Comparison of ENCODE assay signal across 8 mouse cellular contexts in the genomic region with DNA sequence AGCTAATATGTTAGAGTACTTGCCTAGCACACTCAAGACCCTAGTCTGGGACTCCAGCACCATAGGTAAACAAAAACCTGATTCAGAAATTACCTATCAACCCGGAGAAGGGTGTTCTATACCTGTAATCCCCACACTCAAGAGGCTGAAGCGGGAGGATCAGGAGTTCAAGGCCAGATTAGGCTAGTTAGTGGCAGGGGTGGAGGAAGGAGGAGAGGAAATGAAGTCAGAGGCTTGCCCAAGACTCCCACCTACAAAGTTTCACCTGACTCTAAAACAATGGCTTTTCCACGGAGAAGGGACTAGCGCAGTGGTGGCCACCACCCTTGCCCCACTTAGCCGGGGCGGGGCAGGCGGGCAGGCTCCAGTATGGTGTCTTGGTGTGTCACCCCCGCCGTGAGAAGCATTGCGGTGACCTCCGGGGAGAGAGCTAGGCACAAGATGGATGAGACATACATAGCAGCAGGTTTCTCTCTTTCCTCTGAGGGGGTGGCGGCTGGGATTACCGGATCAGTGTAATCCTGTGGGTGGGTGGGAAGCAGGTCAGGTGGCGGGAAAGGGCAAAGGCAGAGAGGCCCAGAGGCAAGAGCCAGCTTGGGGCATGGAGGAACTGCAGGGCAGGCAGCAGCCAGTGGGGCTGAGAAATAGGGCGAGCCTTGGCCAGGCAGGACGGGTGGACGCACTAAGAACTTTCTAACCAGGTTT. TPM values are rescaled to one million over a fixed set of nuclear protein-coding genes. Genes with fewer than 3 reads are reported as not detected.
DNase-seq lines count a peak whose midpoint lies in the region; ATAC-seq and TF ChIP-seq lines count a peak whose summit lies in the region.

No protein-coding gene starts in this region.

- H3K4me3 ChIP-seq in heart, embryonic 10.5 days: peak overlapping the region; percentile 53
- H3K4me3 ChIP-seq in brown adipose tissue, adult 24 weeks (ENCODE audit: insufficient read depth, low read depth, low read length): peak overlapping the region; percentile 61
- 0 out of 2 replicates have a peak overlapping the region, but pooled peaks have one; percentile 4 for H3K4me3 ChIP-seq in hindbrain, embryonic 15.5 days
- H3K4me3 ChIP-seq in myocyte: no peak overlapping the region

- intact Hi-C loops in heart, postnatal 36 days (cut with DNase I): no loop called here

- H3K79me2 ChIP-seq in myocyte (ENCODE audit: control insufficient read depth, insufficient read depth): no peaks in the 10 kb centered on the region

- peaks cover 26% of the 10 kb centered on the region for H3K4me1 ChIP-seq in heart, embryonic 10.5 days
- no peaks in the 10 kb centered on the region for H3K4me1 ChIP-seq in brown adipose tissue, adult 24 weeks (ENCODE audit: control insufficient read depth, insufficient read depth, insufficient read length, low read length)
- peaks cover 23% of the 10 kb centered on the region for H3K4me1 ChIP-seq in hindbrain, embryonic 15.5 days (replicated peaks)

- ATAC-seq in hindbrain, embryonic 15.5 days (ENCODE audit: low FRiP score, low read depth): peak; percentile 23; the same call in 1 of the 2 replicates

- H3K27ac ChIP-seq in heart, embryonic 10.5 days: peak overlapping the region; percentile 76
- H3K27ac ChIP-seq in brown adipose tissue, adult 24 weeks (replicated peaks; ENCODE audit: low read depth, low read length): peak overlapping the region; percentile 29; the same call in 1 of the 2 replicates
- peak overlapping the region; percentile 39; the same call in 1 of the 2 replicates for H3K27ac ChIP-seq in hindbrain, embryonic 15.5 days (replicated peaks)

- TF ChIP-seq POLR2A in myocyte (IDR thresholded peaks at IDR 0.05; ENCODE audit: insufficient read length, low read depth): no peak

- no peak for DNase-seq in heart, embryonic 10.5 days (ENCODE audit: low spot score)
- no peak for DNase-seq in heart, postnatal 36 days
- DNase-seq in thymus, postnatal 25 days: no peak
- no peak for DNase-seq in lung, postnatal 36 days
- no peak for DNase-seq in thymus, adult 18-20 months

- H3ac ChIP-seq in myocyte (ENCODE audit: control insufficient read depth, insufficient read length): no peak overlapping the region

- H3K9ac ChIP-seq in hindbrain, embryonic 15.5 days: 0 out of 2 replicates have a peak overlapping the region, but pooled peaks have one; percentile 8

- H3K36me3 ChIP-seq in heart, embryonic 10.5 days: no peaks in the 10 kb centered on the region
- no peaks in the 10 kb centered on the region for H3K36me3 ChIP-seq in hindbrain, embryonic 15.5 days
- H3K36me3 ChIP-seq in myocyte (ENCODE audit: control insufficient read depth, insufficient read depth): no peaks in the 10 kb centered on the region

- H3K9me3 ChIP-seq in heart, embryonic 10.5 days: no peaks in the 10 kb centered on the region
- H3K9me3 ChIP-seq in hindbrain, embryonic 15.5 days: no peaks in the 10 kb centered on the region

- peaks cover 49% of the 10 kb centered on the region for H3K27me3 ChIP-seq in heart, embryonic 10.5 days (ENCODE audit: insufficient read depth, poor library complexity, severe bottlenecking)
- H3K27me3 ChIP-seq in hindbrain, embryonic 15.5 days: no peaks in the 10 kb centered on the region
- peaks cover 36% of the 10 kb centered on the region for H3K27me3 ChIP-seq in myocyte (ENCODE audit: control insufficient read depth, insufficient read depth, insufficient read length)

- peak overlapping the region; percentile 51 for H3K4me2 ChIP-seq in hindbrain, embryonic 15.5 days
- H3K4me2 ChIP-seq in myocyte (ENCODE audit: low read depth): peak overlapping the region; percentile 12

- WGBS in heart, embryonic 10.5 days: 21% methylated on average over 17 of the region's 17 CpGs
- 15% methylated on average over 17 of the region's 17 CpGs for WGBS in hindbrain, embryonic 15.5 days

TF ChIP-seq in myocyte, 11 proteins besides CTCF, POLR2A, EP300 and RAD21:
- TF ChIP-seq CEBPB (IDR thresholded peaks at IDR 0.05; ENCODE audit: insufficient read depth, poor library complexity, severe bottlenecking): no peak
- no peak for TF ChIP-seq TCF12 (IDR thresholded peaks at IDR 0.05; ENCODE audit: insufficient read depth, poor library complexity, severe bottlenecking)
- no peak for TF ChIP-seq MAX (IDR thresholded peaks at IDR 0.05; ENCODE audit: low read depth)
- TF ChIP-seq POLR2AphosphoS2 (IDR thresholded peaks at IDR 0.05; ENCODE audit: insufficient read length, low read depth): no peak
- no peak for TF ChIP-seq MYOG (IDR thresholded peaks at IDR 0.05; ENCODE audit: control insufficient read depth in 1 of 3, insufficient read depth in 1 of 3, insufficient read length in 2 of 3, low read depth in 2 of 3)
- TF ChIP-seq MYOD1 (IDR thresholded peaks at IDR 0.05; ENCODE audit: control insufficient read depth in 1 of 3, insufficient read length in 2 of 3, low read depth in 2 of 3): no peak
- no peak for TF ChIP-seq E2F4 (IDR thresholded peaks at IDR 0.05; ENCODE audit: insufficient read depth)
- no peak for TF ChIP-seq REST (IDR thresholded peaks at IDR 0.05; ENCODE audit: insufficient read depth, insufficient read length)
- no peak for TF ChIP-seq SRF (IDR thresholded peaks at IDR 0.05; ENCODE audit: control insufficient read depth, insufficient read length, low read depth)
- TF ChIP-seq TCF3 (IDR thresholded peaks at IDR 0.05; ENCODE audit: insufficient read length, low read depth): no peak
- TF ChIP-seq USF1 (IDR thresholded peaks at IDR 0.05; ENCODE audit: low read depth): no peak

RNA-seq across cellular contexts. Expression of a gene that starts 25.8 kb away (rescaled TPM):
- polyA plus RNA-seq in heart, embryonic 10.5 days (2016; fragmentation: Nextera tagmentation; extraction: Ambion mirVana): 9.6 and 17.1 TPM in 2 replicates
- 1 to 10 TPM in 1 of 2 experiments, under 1 TPM in 1; 0.92 to 1.2 TPM for total RNA-seq in heart, postnatal 36 days (2021)
- polyA plus RNA-seq in brown adipose tissue, adult 24 weeks (2012; ENCODE audit: insufficient read depth, insufficient read length, missing spikeins): 1.1 TPM in 1 of 2 replicates, not detected in the other
- 59.9 and 60.3 TPM in 2 replicates for polyA plus RNA-seq in hindbrain, embryonic 15.5 days (2015; fragmentation: Nextera tagmentation; extraction: Ambion mirVana)
- polyA plus RNA-seq in myocyte (2012; fragmentation: generic; extraction: Trizol): 0.31 TPM

RNA-seq across cellular contexts. Expression of a gene that starts 54.8 kb away (rescaled TPM):
- polyA plus RNA-seq in heart, embryonic 10.5 days (2016; fragmentation: Nextera tagmentation; extraction: Ambion mirVana): 1,049 and 1,325 TPM in 2 replicates
- total RNA-seq in heart, postnatal 36 days (2021): 100 to 1,000 TPM; 253 to 261 TPM
- 4,430 and 5,347 TPM in 2 replicates for polyA plus RNA-seq in brown adipose tissue, adult 24 weeks (2012; ENCODE audit: insufficient read depth, insufficient read length, missing spikeins)
- 1,223 and 1,255 TPM in 2 replicates for polyA plus RNA-seq in hindbrain, embryonic 15.5 days (2015; fragmentation: Nextera tagmentation; extraction: Ambion mirVana)
- polyA plus RNA-seq in myocyte (2012; fragmentation: generic; extraction: Trizol): 2,023 TPM
